Mouse (Mus musculus): ENCODE measurements at regions not wholly inside any gene's neighbourhood (a gene's known extent, or its start where the extent isn't known, plus 50 kb on each side); places are given as distances from the start of the nearest gene placed in this dataset.

- DNase-seq (ENCODE audit: extremely low spot score, low spot score) = peak; percentile 47
These were observed 123.5 kb downstream of the Ly86 start for GRCm38 (mm10) chr13:37468304-37469178.

GRCm38 (mm10) chr13:37470230-37470907, 125.4 kb downstream of the Ly86 start:
- DNase-seq (ENCODE audit: extremely low spot score, low spot score) = no peak

- no peak for DNase-seq (ENCODE audit: extremely low spot score, low spot score)
These were observed 128.4 kb downstream of the Ly86 start for GRCm38 (mm10) chr13:37473359-37473758.

GRCm38 (mm10) chr13:37475804-37476203, 130.8 kb downstream of the Ly86 start:
- no peak for DNase-seq (ENCODE audit: extremely low spot score, low spot score)

DNA sequence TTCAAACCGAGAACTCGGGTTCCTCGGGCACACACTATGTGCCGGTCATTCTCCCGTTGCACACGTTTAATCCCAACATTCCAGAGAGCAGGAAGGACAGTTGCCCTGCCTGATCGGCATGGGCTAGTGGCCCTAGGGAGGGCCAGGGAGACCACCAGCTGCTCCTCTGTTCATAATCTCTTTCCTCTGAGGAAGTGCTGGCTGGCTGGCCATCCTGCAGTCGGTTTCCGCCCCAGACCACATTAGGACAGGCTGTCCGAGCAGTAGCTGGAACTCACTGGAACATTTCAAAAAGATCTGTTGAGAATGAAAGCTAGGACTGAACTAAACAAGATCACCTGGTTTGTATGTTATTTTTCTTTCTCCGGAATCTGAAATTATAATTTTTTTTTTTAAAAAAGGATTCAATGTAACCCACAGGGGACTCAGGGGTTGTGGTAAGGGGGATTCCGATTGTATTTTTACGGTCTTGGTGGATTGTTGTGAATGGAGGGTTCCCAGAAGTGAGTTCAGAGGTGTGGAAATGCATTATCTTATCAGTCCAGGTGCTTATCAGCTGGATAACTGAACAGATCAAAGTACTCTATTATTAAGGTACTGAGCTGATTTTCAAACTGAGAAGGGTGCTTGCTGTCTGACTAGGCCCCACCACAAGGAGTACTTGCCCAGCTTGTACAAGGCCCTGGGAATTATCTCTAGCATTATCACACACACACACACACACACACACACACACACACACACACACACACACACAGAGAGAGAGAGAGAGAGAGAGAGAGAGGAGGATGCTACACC, 131.4 kb downstream of the Ly86 start:
- DNase-seq (ENCODE audit: extremely low spot score, low spot score) = no peak

- DNase-seq (ENCODE audit: extremely low spot score, low spot score) = no peak
These were observed 132.3 kb downstream of the Ly86 start for GRCm38 (mm10) chr13:37477342-37477741.

DNA sequence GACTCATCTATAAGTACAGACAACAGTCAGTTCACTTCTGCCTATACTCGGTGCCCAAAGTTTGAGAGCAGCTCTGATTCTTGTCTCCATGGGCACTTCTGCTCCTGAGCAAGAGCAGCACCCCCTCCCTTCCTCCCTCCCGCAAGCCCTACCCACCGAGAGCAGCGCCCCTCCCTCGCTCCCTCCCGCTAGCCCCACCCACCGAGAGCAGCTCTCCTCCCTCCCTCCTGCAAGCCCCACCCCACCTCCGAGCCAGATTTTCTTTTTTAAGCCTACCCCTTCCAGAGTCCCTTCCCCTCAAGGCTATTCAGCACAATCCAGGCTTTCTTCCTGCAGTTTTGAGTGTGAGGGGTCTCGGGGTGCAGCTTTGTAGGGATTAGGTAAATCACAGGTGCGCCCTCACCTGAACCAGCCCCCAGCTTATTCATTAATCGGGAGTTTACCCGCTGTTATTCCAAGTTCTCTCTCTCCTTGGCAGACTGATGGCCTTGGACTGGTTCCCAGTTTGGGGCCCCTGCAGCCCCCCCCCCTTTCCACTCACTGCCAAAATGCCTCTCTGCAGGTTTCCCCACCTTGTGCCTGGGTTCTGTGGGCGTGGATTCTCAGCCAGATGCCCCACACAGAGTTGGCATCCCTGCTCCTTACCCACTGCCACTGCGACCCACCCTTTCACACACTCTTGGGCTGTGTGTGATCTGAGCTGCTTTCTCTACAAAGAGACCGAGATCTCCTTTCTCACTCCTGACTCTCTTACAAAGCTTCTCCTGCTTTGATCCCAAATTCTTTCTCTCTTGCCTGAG, 132.9 kb downstream of the Ly86 start:
- peak; percentile 51 for DNase-seq (ENCODE audit: extremely low spot score, low spot score)

GRCm38 (mm10) chr13:37479182-37479691, 134.2 kb downstream of the Ly86 start:
- no peak for DNase-seq (ENCODE audit: extremely low spot score, low spot score)

DNA sequence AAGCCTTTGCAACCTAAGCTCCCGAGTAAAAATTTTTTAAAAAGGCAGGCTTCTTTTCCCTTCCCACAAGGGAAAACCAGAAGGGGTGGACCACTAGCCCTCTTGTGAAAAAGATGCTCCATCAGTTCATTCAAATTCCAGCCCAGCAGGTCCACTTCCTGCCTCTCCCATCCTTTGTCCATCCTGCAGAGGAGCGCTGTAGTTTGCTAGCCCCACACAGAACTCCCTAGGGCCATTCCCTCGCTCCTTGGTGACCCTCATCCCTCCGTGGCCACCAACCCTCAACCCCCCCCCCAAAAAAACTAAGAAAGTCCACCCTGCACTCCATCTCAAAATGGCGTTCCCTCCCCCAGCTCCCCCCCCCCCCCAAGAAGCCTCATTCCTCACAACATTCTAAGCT, 136.5 kb downstream of the Ly86 start:
- no peak for DNase-seq (ENCODE audit: extremely low spot score, low spot score)

DNA sequence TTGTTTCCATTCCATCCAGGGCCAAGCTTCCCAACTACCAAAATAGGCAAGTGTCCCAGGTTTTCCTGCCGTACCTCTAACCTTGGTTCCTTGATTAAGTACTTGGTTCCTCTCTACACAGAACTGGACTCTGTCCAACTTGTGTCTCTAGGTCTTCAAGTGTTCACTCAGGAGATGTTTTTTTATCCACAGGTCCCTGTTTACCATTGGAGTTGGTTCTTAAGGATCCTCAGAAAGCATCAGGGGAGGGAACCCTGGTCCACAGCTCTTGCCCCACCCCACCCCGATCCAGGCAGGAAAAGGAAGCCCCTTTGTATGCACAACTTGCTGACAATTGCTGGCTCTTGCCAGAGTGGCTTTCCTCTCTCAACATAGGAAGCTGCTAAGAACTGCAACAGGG, 137.0 kb downstream of the Ly86 start:
- no peak for DNase-seq (ENCODE audit: extremely low spot score, low spot score)

DNA sequence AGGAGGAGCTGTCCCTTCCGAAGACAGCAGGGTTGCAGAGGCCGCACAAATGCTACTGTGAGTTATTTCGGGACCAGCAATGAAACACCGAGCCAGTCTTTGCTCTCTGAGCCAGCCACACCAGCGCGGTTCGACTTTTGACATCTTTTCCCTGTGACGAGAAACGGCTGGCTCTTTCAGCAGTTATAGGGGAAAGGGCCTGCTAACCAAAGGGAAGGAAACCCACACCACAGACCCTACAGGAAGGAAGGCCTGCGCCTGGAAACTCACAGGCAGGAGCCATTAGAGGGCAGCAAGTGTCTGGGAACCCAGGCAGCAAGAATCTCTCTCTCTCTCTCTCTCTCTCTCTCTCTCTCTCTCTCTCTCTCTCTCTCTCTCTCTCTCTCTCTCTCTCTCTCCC, 137.6 kb downstream of the Ly86 start:
- peak; percentile 61 for DNase-seq (ENCODE audit: extremely low spot score, low spot score)

DNA sequence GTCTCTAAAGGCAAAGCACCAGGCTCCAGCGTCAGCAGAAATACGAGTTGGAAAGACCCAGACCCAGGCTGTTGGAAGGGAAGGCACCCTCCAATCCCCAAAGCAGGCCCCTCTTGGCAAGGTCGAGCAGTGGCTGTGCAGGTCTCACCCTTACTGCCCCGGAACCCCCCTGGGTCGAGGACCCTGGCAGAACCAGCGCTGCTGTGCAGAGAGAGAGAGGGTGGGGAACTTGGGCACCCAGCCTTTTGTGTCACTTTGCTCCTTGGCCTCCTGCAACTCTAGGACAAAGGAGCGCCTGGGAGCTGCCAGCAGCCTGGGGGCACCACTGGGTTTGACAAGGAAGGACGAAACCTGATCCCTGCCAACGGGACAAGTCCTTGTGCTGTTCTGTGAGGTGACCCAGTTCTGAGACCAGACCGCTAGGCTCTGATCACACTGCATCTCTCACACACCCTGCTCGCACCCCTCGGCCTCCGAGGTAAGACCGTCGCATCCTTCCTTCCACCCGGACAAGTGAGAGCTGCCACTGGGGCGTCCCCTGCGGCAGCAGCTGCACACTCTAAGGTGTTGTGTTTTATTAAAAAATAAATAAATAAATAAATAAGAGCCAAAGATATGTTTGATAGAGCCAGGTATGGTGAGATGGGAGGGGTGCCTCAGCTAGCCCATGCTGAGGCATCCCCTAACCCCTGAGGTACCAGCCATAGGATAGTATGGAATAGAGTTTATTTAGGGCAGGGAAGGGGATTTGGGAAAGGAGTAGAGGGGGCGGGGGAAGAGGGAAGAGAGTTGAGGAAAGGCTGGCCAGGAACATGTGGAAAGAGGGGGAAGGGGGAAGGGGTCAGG, 138.2 kb downstream of the Ly86 start:
- DNase-seq (ENCODE audit: extremely low spot score, low spot score) = peak; percentile 58

- DNase-seq (ENCODE audit: extremely low spot score, low spot score) = no peak
These were observed 139.6 kb downstream of the Ly86 start for GRCm38 (mm10) chr13:37484631-37485030.

DNA sequence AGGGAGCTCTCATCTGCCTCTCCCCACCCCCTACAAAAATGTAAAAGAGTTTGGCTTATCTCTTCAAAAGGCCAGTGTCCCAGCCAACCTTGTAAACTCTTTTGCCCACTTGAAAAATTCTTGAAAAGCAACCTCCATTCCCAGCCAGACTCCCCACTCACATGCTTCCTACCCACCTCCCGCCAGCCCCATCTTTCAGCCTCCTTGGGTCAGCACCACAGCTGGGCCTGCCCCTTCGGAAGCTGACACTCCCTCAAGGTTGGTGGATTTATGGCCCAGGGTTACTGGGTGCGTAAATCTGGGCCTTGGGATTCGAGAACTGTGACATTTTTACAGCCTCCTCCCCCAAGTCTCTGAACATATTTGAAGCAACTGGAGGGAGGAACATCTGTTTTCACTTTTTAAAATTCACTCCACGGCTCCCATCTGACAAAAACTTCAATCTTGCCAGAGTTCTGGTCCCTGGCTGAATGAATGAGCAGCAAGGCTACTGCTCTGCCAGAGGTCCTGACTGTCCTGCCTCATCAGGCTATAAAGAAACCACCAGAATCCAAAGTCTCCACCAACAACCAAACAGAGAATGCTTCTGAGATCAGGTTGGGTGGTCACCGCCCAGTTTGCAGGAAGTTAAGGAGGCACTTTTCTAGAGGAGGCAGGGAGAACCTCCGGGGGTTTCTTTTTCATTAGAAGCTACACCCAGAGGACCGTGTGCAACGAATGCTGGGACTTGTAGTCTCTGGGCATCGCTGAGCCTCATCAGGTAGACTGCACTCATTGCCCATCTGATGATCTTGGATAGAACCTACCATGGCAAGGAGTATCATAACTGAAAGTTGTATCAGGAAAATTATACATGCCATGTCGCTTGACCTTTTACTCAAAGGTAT, 147.3 kb downstream of the Ly86 start:
- peak; percentile 55 for DNase-seq (ENCODE audit: extremely low spot score, low spot score)

DNA sequence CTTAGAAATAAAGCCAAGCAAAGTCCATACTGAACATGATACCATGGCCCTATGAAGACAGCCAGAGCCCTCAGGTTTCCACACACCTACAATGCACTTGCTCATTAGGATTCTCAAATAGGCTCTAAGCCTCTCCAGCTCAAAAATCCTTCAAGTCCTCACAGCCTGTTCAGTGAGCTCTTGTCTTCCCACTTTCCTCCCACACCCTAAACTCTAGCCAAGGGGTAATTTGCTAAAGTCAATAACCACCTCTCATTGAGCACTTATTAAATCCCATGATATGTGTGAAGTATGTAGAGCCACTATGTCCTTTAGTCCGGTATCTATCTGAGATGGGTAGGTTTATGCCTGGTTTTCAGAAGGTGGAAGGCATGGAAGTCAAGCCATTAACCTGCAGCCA, 148.3 kb downstream of the Ly86 start:
- DNase-seq (ENCODE audit: extremely low spot score, low spot score) = no peak

DNA sequence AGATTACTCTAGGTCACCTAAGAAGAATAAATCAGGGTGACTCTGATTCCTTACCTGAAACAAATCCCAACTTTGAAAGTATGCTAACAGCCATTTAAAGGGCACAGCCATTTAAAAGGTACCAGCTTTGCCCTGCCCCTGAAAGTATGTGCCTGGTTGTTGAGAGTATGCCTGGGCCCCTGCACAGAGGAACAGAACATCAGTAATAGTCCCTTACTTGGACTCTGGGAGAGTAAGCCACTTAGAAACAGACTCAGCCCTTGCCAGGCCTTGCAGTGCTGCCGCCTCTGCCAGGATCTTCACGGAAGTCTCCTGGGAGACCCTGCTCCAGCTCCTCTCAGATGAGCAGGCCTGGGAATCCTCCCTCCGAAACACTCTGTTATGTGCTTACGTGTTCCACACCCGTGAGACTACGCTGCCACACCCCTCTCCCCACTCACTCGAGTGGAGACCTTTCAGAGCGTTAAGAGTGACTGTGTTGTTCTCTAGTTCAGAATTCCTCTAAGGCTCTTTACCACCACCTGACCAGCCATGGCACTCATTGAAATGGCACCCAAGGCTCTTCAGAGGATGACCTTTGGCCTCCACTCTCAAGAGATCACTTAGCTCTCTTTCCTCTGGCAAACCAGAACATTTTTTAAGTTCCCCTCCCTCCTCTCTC, 150.4 kb downstream of the Ly86 start:
- DNase-seq (ENCODE audit: extremely low spot score, low spot score) = no peak

DNA sequence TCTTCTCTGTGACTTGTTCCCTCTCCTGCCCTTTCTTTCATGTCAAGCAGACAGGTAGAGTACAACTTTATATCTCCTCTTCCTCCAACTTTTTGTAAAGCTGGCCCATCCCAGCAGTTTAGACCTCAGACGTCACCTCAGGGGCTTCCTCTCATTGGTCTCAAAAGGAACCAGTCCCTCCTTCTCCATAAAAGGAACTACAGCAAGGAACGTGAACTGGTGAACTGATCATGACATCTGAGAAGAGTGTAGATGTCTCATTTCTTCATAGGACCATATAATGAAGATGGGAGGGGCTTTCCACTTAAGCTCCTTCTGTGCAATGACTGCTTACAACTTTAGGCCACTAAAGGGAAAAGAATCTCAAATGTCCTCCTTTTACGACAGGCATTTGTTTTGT, 153.0 kb downstream of the Ly86 start:
- no peak for DNase-seq (ENCODE audit: extremely low spot score, low spot score)

- no peak for DNase-seq (ENCODE audit: extremely low spot score, low spot score)
These were observed 155.8 kb downstream of the Ly86 start for GRCm38 (mm10) chr13:37500668-37501286.

Measured in neural tube, embryonic 10.5 days (tissue).